Mouse (Mus musculus): ENCODE data around the gene Asic2. TPM values are rescaled to one million over a fixed set of nuclear protein-coding genes. Genes with fewer than 3 reads are reported as not detected.
"Not testable (repeated sequence)": the region's sequence is repeated elsewhere in the genome, so short reads cannot be mapped to it uniquely, and the experiment has no call there.

Asic2 gene
- total RNA-seq, 2 experiments from 2014 or later = not detected

- intact Hi-C loops (cut with DNase I) = no loop called here
- DNase-seq = no peak
Observed at GRCm38 (mm10) chr11:81263193-81263592, 705.1 kb downstream of the Asic2 start.

GRCm38 (mm10) chr11:81261259-81261658, 707.0 kb downstream of the Asic2 start:
- no peak for DNase-seq
- intact Hi-C loops (cut with DNase I) = no loop called here

GRCm38 (mm10) chr11:81241183-81241582, 727.1 kb downstream of the Asic2 start:
- DNase-seq; intact Hi-C loops (cut with DNase I): not testable (repeated sequence)

- intact Hi-C loops (cut with DNase I) = no loop called here
- DNase-seq = peak; percentile 26 to 27
Observed at GRCm38 (mm10) chr11:81239966-81240681, 728.1 kb downstream of the Asic2 start.

GRCm38 (mm10) chr11:81239091-81239490, 729.2 kb downstream of the Asic2 start:
- DNase-seq = no peak
- intact Hi-C loops (cut with DNase I) = no loop called here

- no peak for DNase-seq
- intact Hi-C loops (cut with DNase I) = no loop called here
Observed at GRCm38 (mm10) chr11:81236070-81236469, 732.2 kb downstream of the Asic2 start.

- DNase-seq = no peak
- intact Hi-C loops (cut with DNase I) = no loop called here
Observed at GRCm38 (mm10) chr11:81223361-81223760, 744.9 kb downstream of the Asic2 start.

GRCm38 (mm10) chr11:81220786-81221185, 747.5 kb downstream of the Asic2 start:
- intact Hi-C loops (cut with DNase I) = no loop called here
- no peak for DNase-seq

- DNase-seq = no peak
- intact Hi-C loops (cut with DNase I) = no loop called here
Observed at GRCm38 (mm10) chr11:81205471-81205870, 762.8 kb downstream of the Asic2 start.

GRCm38 (mm10) chr11:81202578-81202977, 765.7 kb downstream of the Asic2 start:
- DNase-seq = no peak
- intact Hi-C loops (cut with DNase I) = no loop called here

- intact Hi-C loops (cut with DNase I) = no loop called here
- no peak for DNase-seq
Observed at GRCm38 (mm10) chr11:81193856-81194255, 774.4 kb downstream of the Asic2 start.

- DNase-seq = no peak
- intact Hi-C loops (cut with DNase I) = no loop called here
Observed at GRCm38 (mm10) chr11:81192155-81192554, 776.1 kb downstream of the Asic2 start.

GRCm38 (mm10) chr11:81189103-81189502, 779.2 kb downstream of the Asic2 start:
- no peak for DNase-seq
- intact Hi-C loops (cut with DNase I) = no loop called here

GRCm38 (mm10) chr11:81187851-81188250, 780.4 kb downstream of the Asic2 start:
- no peak for DNase-seq
- intact Hi-C loops (cut with DNase I) = no loop called here

GRCm38 (mm10) chr11:81184721-81185120, 783.5 kb downstream of the Asic2 start:
- intact Hi-C loops (cut with DNase I) = no loop called here
- DNase-seq = no peak

GRCm38 (mm10) chr11:81164890-81165289, 803.4 kb downstream of the Asic2 start:
- intact Hi-C loops (cut with DNase I) = no loop called here
- DNase-seq = no peak

- DNase-seq = no peak
- intact Hi-C loops (cut with DNase I) = no loop called here
Observed at GRCm38 (mm10) chr11:81163056-81163455, 805.2 kb downstream of the Asic2 start.

GRCm38 (mm10) chr11:81153841-81154240, 814.4 kb downstream of the Asic2 start:
- intact Hi-C loops (cut with DNase I) = no loop called here
- DNase-seq = no peak

GRCm38 (mm10) chr11:81153161-81153840, 815.0 kb downstream of the Asic2 start:
- peak; percentile 5 to 6 for DNase-seq
- intact Hi-C loops (cut with DNase I) = no loop called here

- DNase-seq = no peak
- intact Hi-C loops (cut with DNase I) = no loop called here
Observed at GRCm38 (mm10) chr11:81152460-81153160, 815.6 kb downstream of the Asic2 start.

GRCm38 (mm10) chr11:81152021-81152385, 816.3 kb downstream of the Asic2 start:
- peak; percentile 3 to 4 for DNase-seq
- intact Hi-C loops (cut with DNase I) = no loop called here
